Mouse (Mus musculus) liver, adult 2 months (tissue): ENCODE results near the gene Nudt3. TPM values are rescaled to one million over a fixed set of nuclear protein-coding genes. Genes with fewer than 3 reads are reported as not detected.

Source experiments
- DNase-seq: peaks from one replicate; pipeline ENCODE4 v3.0.0-alpha.2; 2011; ENCODE audit warnings: low read depth, low spot score; ENCODE audit errors: extremely low read depth
- H3K27ac ChIP-seq: fragments of 200-500 bp; replicated peaks from 2 replicates; pipeline ENCODE4 v1.5.1; 2012; ENCODE audit warnings: low read depth, mild to moderate bottlenecking, control low read depth, inconsistent platforms, low read length; ENCODE audit not compliant: insufficient read depth
- H3K27me3 ChIP-seq: fragments of 200-500 bp; 2 replicates; pipeline ENCODE4 v1.6.1; 2012; ENCODE audit warnings: mild to moderate bottlenecking, moderate library complexity, low read length, inconsistent platforms; ENCODE audit not compliant: control insufficient read depth, insufficient read depth
- H3K36me3 ChIP-seq: fragments of 200-500 bp; 2 replicates; pipeline ENCODE4 v1.6.1; 2012; ENCODE audit warnings: low read length, inconsistent platforms; ENCODE audit not compliant: control insufficient read depth, insufficient read depth
- H3K4me1 ChIP-seq: fragments of 200-500 bp; 2 replicates; pipeline ENCODE4 v1.6.1; 2011; ENCODE audit warnings: low read length; ENCODE audit not compliant: control insufficient read depth, insufficient read depth
- H3K4me3 ChIP-seq: fragments of 200-500 bp; 2 replicates; pipeline ENCODE4 v1.5.1; 2011; ENCODE audit warnings: low read depth, mild to moderate bottlenecking, control low read depth, low read length, moderate library complexity; ENCODE audit not compliant: insufficient read depth
- H3K79me2 ChIP-seq: fragments of 200-500 bp; 2 replicates; pipeline ENCODE4 v1.6.1; 2012; ENCODE audit warnings: inconsistent platforms, mild to moderate bottlenecking, low read length, moderate library complexity; ENCODE audit not compliant: control insufficient read depth, insufficient read depth
- H3K9ac ChIP-seq: fragments of 200-500 bp; 2 replicates; pipeline ENCODE4 v1.6.1; 2012; ENCODE audit warnings: low read depth, mild to moderate bottlenecking, control low read depth, inconsistent platforms, low read length
- CTCF ChIP-seq: fragments of 200-500 bp; IDR thresholded peaks from 2 replicates; pipeline ENCODE4 v1.5.1; 2011; ENCODE audit warnings: low read depth, low read length, control low read depth
- POLR2A ChIP-seq: fragments of 200-500 bp; IDR thresholded peaks from 2 replicates; pipeline ENCODE4 v1.6.1; 2011; ENCODE audit warnings: low read length, control low read depth; ENCODE audit not compliant: insufficient read depth; ENCODE audit errors: extremely low read depth
- WGBS: fragments of 180-500 bp; shearing (Covaris S2); methylation state at CpG from one replicate; pipeline ENCODE4 v1.1.7; 2018; 5-methylcytosine and 5-hydroxymethylcytosine counted together
- polyA plus RNA-seq: library from polyadenylated mRNA; depleted of rRNA; stranded (reverse); fragments of >200 nt; gene quantifications from 2 replicates; pipeline ENCODE4 v1.2.3, GENCODE M21; 2012
- total RNA-seq: library from RNA; depleted of rRNA; stranded (reverse); fragments of >200 nt; gene quantifications from 2 replicates; pipeline ENCODE4 v1.2.3, GENCODE M21; 2014

The Nudt3 gene
- total and polyA plus RNA-seq, 2 experiments, result 19.5 to 25.5 TPM

DNA sequence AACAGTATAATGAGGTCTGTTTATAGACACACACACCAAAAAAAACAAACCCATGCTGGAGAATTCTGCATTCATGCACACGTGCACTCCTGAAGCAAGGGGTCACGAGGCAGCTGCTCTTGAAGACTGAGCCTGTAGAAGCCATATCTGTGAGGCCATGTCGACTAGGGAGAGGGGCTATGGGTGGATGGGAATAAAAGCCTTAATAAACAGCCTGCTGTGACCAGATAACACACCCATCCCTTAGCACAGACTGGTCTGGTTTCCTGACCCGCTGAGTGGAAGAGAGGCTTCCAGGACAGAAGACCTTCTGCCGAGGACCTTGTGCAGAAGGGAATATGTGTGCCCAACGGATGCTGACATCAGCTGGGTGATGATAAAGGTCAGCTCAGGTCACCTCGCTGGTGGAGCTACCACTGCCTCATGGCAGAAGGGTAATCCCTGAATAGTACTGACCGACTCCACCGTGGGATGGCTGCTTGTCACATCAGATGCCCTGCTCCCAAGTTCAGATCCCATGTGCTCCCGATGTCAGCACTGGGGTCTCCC lies 49.4 kb downstream of the Nudt3 start:
- WGBS, result 82% methylated on average over 10 of the region's 10 CpGs
- no peak overlapping the region for H3K4me3 ChIP-seq
- H3K27me3 ChIP-seq, result no peaks in the 10 kb centered on the region
- peaks cover 2% of the 10 kb centered on the region; the same call in 1 of the 2 replicates for H3K4me1 ChIP-seq
- DNase-seq, result no peak
- H3K36me3 ChIP-seq, result no peaks in the 10 kb centered on the region
- H3K9ac ChIP-seq, result no peak overlapping the region
- no peak overlapping the region for H3K27ac ChIP-seq
- no peak for TF ChIP-seq POLR2A
- no peak for TF ChIP-seq CTCF
- no peaks in the 10 kb centered on the region for H3K79me2 ChIP-seq

DNA sequence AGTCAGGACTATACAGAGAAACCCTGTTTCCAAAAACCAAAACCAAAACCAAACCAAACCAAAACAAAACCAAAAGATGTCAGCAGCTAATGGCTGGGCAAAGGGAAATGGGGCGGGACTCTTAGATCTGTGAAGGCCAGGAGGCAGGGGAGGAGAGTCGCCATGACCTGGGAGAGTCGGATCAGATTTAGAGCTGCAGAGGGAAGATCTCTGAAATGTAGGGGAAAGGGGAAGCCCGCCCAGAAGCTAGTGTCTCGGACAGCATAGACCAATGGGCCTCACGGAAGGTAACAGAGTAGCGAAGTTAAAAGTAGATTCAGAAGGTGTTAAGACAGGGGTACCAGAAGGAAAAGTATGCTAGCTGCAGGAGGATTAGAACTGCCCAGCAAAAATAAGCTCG lies 52.0 kb downstream of the Nudt3 start:
- H3K4me3 ChIP-seq, result no peak overlapping the region
- peak; percentile 42 for DNase-seq
- no peak overlapping the region for H3K9ac ChIP-seq
- 0 out of 2 replicates have a peak overlapping the region, but pooled peaks have one; percentile 12 for H3K27ac ChIP-seq
- H3K27me3 ChIP-seq, result no peaks in the 10 kb centered on the region
- peaks cover 2% of the 10 kb centered on the region; the same call in 1 of the 2 replicates for H3K4me1 ChIP-seq
- no peaks in the 10 kb centered on the region for H3K79me2 ChIP-seq
- TF ChIP-seq CTCF (no peak), POLR2A (no peak)
- H3K36me3 ChIP-seq, result no peaks in the 10 kb centered on the region
- 61% methylated on average over 8 of the region's 8 CpGs for WGBS

GRCm38 (mm10) chr17:27568228-27568627 lies 55.1 kb downstream of the Nudt3 start:
- H3K27ac ChIP-seq, result no peak overlapping the region
- TF ChIP-seq CTCF (no peak), POLR2A (no peak)
- no peak overlapping the region for H3K4me3 ChIP-seq
- H3K9ac ChIP-seq, result no peak overlapping the region
- no peak for DNase-seq
- no peaks in the 10 kb centered on the region for H3K79me2 ChIP-seq
- no peaks in the 10 kb centered on the region for H3K27me3 ChIP-seq
- H3K4me1 ChIP-seq, result peaks cover 7% of the 10 kb centered on the region; the same call in 1 of the 2 replicates
- no peaks in the 10 kb centered on the region for H3K36me3 ChIP-seq
- WGBS, result 86% methylated on average over 5 of the region's 5 CpGs

GRCm38 (mm10) chr17:27565942-27566267 lies 57.4 kb downstream of the Nudt3 start:
- no peak for TF ChIP-seq CTCF
- TF ChIP-seq POLR2A, result no peak

DNA sequence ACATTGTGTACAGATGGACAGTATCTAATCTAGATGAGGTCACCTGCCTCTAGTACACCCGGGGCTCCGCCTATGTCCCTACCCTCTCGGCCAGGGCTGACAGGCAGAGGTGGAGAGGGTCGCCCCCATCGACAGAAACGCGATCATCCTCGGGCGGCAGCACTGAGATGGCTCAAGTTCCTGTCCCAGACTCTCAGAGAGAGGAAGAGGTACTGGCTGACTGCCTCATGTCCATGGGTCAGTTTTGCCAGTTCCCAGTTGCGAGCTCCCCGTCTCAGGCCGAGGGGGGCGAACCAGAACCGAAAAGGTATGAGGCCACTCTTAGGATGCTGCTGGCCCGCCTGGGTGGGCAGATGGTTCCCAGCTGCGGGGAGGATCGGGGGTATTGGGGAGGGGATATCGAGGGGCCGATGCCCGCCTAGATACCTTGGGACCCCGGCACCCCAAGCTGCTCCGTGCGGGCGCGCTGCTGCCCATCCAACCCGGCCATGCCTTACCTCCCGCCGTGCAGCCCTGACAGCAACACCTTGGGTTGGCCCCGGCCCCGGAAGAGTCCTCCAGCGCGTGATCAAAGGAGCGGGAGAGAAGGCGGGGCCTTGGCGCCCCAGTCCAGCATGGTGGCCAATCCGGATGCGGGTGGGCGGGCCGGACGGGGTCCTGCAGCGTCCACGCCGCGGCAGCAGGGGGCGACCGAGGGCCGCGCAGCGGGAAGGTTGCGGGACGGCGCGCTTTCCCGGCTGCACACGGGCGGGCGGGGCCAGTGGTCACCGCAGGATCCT lies 57.9 kb downstream of the Nudt3 start, which contains the start of gene AI413582:
Gene AI413582 (minus strand): TSS at position 594 of the 779 bp plus-strand sequence.
- Histone ChIP-seq H3K36me3 (no peaks in the 10 kb centered on the region), H3K27me3 (no peaks in the 10 kb centered on the region), H3K4me3 (peak within 1 kb of the TSS; percentile 70), H3K4me1 (peaks cover 5% of the 10 kb centered on the region; the same call in 1 of the 2 replicates), H3K9ac (peak within 1 kb of the TSS; percentile 76), H3K27ac (no peak within 1 kb of the TSS), H3K79me2 (no peaks in the 10 kb centered on the region)
- peak; percentile 66 for DNase-seq
- WGBS, result under 1% methylated on average over 58 of the region's 58 CpGs
- TF ChIP-seq POLR2A, result peak; percentile 39; the same call in 1 of the 2 replicates
- peak; percentile 87 for TF ChIP-seq CTCF

More at GRCm38 (mm10) chr17:27565942-27566267, 57.4 kb downstream of the Nudt3 start:
- 3% methylated on average over 13 of the region's 13 CpGs for WGBS
- Histone ChIP-seq H3K36me3 (no peaks in the 10 kb centered on the region), H3K9ac (peak overlapping the region; percentile 74), H3K4me1 (peaks cover 5% of the 10 kb centered on the region; the same call in 1 of the 2 replicates), H3K4me3 (peak overlapping the region; percentile 48), H3K27ac (no peak overlapping the region), H3K79me2 (no peaks in the 10 kb centered on the region), H3K27me3 (no peaks in the 10 kb centered on the region)
- no peak for DNase-seq
